In genomic region chr2:84454051-84454450, GRCm38 (mm10) we compare ENCODE assay signal across 8 mouse cellular contexts. TPM values are rescaled to one million over a fixed set of nuclear protein-coding genes. Genes with fewer than 3 reads are reported as not detected.
A peak's percentile ranks its signal among the peaks of the same experiment; 100 is the strongest.
DNase-seq lines count a peak whose midpoint lies in the region; ATAC-seq and TF ChIP-seq lines count a peak whose summit lies in the region.

No protein-coding gene starts in this region.

- H3K9me3 ChIP-seq in midbrain, postnatal 0 days (ENCODE audit: low read length), result no peaks in the 10 kb centered on the region

- no peak overlapping the region for H3K4me3 ChIP-seq in midbrain, postnatal 0 days (ENCODE audit: low read depth, low read length)

- 12% methylated on average over 5 of the region's 5 CpGs for WGBS in midbrain, postnatal 0 days

- TF ChIP-seq CTCF in midbrain, postnatal 0 days (IDR thresholded peaks at IDR 0.05), result peak; percentile 85

- H3K36me3 ChIP-seq in midbrain, postnatal 0 days (ENCODE audit: insufficient read depth, low read length), result no peaks in the 10 kb centered on the region

- peak; percentile 17 to 20 for DNase-seq in cerebellum, adult 18-20 months
- DNase-seq in cerebellum, adult 11-12 months, result no peak
- DNase-seq in left cerebral cortex, adult 11 months (ENCODE audit: low spot score), result peak; percentile 22
- no peak for DNase-seq in left cerebral cortex, postnatal 36 days (ENCODE audit: low spot score in 2 of 2)
- peak; percentile 16 for DNase-seq in brain, embryonic 18.5 days (ENCODE audit: low read depth, low spot score)
- peak; percentile 56 for DNase-seq in hindlimb bud, embryonic 11.5 days (ENCODE audit: extremely low spot score, low read depth, low spot score)
- DNase-seq in midbrain, postnatal 0 days (ENCODE audit: low spot score), result peak; percentile 79
- no peak for DNase-seq in adrenal gland, postnatal 10 days

- no peaks in the 10 kb centered on the region for H3K27me3 ChIP-seq in midbrain, postnatal 0 days (ENCODE audit: insufficient read depth, low read length)

- intact Hi-C loops in left cerebral cortex, postnatal 36 days (cut with DNase I), result loop anchor here (2.0 kb wide), 1 partner anchor 207 kb away; no protein-coding TSS in a partner anchor

- H3K4me1 ChIP-seq in midbrain, postnatal 0 days (ENCODE audit: insufficient read depth, low read length), result no peaks in the 10 kb centered on the region

- 0 out of 2 replicates have a peak, but pooled peaks have one; percentile 58 for ATAC-seq in midbrain, postnatal 0 days (ENCODE audit: low FRiP score)

- H3K9ac ChIP-seq in midbrain, postnatal 0 days (replicated peaks; ENCODE audit: low read length, poor library complexity, severe bottlenecking), result no peak overlapping the region

- H3K27ac ChIP-seq in midbrain, postnatal 0 days (ENCODE audit: low read depth, low read length), result no peak overlapping the region

- no peak overlapping the region for H3K4me2 ChIP-seq in midbrain, postnatal 0 days (ENCODE audit: low read depth, low read length, poor library complexity, severe bottlenecking)

RNA-seq across cellular contexts. Expression of gene Tfpi, which starts 22.5 kb away (rescaled TPM):
- 1 to 10 TPM; 3.8 to 5.8 TPM for total RNA-seq in left cerebral cortex, postnatal 36 days (2021)
- 10.0 and 10.4 TPM in 2 replicates for total RNA-seq in midbrain, postnatal 0 days (2014; rRNA removed)
- 13.2 and 13.3 TPM in 2 replicates for polyA plus RNA-seq in midbrain, postnatal 0 days (2015; fragmentation: Nextera tagmentation; extraction: Ambion mirVana)
- total RNA-seq in adrenal gland, postnatal 10 days (2021), result 10 to 100 TPM; 37.4 to 47.0 TPM

RNA-seq across cellular contexts. Expression of gene Calcrl, which starts 28.8 kb away (rescaled TPM):
- 1 to 10 TPM; 6.1 TPM for total RNA-seq in left cerebral cortex, postnatal 36 days (2021)
- total RNA-seq in midbrain, postnatal 0 days (2014; rRNA removed), result 11.0 and 19.5 TPM in 2 replicates
- 6.0 TPM in 2 replicates for polyA plus RNA-seq in midbrain, postnatal 0 days (2015; fragmentation: Nextera tagmentation; extraction: Ambion mirVana)
- total RNA-seq in adrenal gland, postnatal 10 days (2021), result 10 to 100 TPM; 32.0 to 33.9 TPM

Comparison
In these comparisons a context has a peak if more than half of its experiments do, and no peak if none do; other contexts are left out.
1. DNase-seq: peak in cerebellum, adult 18-20 months (2 of 2), left cerebral cortex, adult 11 months (single experiment), brain, embryonic 18.5 days (single experiment), hindlimb bud, embryonic 11.5 days (single experiment) and midbrain, postnatal 0 days (single experiment); none in cerebellum, adult 11-12 months (single experiment), left cerebral cortex, postnatal 36 days (0 of 2) and adrenal gland, postnatal 10 days (single experiment).